Mouse (Mus musculus) liver, adult 2 months (tissue): ENCODE measurements around the gene Sik1.

Experiments used
- CTCF ChIP-seq: fragments of 200-500 bp; IDR thresholded peaks from 2 replicates; pipeline ENCODE4 v1.5.1; 2011; ENCODE audit warnings: low read depth, low read length, control low read depth
- POLR2A ChIP-seq: fragments of 200-500 bp; IDR thresholded peaks from 2 replicates; pipeline ENCODE4 v1.6.1; 2011; ENCODE audit warnings: low read length, control low read depth; ENCODE audit not compliant: insufficient read depth; ENCODE audit errors: extremely low read depth

DNA sequence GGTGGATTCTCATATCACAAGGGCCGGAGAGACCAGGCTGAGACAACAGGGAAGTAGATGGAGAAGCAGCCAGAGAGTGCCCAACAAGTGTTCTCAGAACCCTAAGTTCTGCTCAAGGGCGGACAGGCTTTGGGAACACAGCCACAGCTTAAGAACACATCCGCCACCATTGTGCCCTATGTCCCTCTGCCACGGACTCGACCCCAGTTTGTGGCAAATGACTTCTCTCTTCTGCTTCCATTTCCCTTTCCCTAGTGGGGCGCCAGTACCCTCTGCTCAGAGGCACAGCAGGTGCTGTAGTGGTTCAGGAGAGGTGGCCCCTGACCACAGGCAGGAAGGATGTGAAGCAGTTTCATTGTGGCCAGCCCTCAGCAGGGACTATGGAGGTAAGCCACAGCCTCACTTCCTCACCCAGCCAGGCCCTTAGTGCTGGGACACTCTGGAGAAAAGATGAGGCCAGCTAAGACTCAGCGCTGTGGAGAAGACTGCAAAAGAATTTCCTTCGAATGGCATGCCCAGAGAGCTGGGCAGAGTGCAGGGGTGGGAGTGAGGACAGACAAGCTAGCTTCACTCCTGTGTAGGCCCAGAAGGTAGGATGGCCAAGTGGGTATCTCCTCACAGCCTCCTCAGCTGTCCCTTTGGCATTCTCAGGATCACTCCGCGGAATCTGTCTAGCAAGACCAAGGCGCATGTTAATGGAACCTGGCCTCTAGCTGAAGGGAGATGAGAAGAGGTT, 19.9 kb downstream of the Sik1 start:
- no peak for TF ChIP-seq CTCF
- no peak for TF ChIP-seq POLR2A
